Mouse (Mus musculus) stomach, adult 2 months (tissue): ENCODE measurements around the gene Cracr2b. TPM values are rescaled to one million over a fixed set of nuclear protein-coding genes. Genes with fewer than 3 reads are reported as not detected.

Experiments
- polyA plus RNA-seq: library from polyadenylated mRNA; depleted of rRNA; stranded (reverse); fragments of >200 nt; gene quantifications from 2 replicates; pipeline ENCODE4 v1.2.3, GENCODE M21; 2012; rRNA removed

The Cracr2b gene
- 78.0 and 82.9 TPM in 2 replicates for polyA plus RNA-seq

DNA sequence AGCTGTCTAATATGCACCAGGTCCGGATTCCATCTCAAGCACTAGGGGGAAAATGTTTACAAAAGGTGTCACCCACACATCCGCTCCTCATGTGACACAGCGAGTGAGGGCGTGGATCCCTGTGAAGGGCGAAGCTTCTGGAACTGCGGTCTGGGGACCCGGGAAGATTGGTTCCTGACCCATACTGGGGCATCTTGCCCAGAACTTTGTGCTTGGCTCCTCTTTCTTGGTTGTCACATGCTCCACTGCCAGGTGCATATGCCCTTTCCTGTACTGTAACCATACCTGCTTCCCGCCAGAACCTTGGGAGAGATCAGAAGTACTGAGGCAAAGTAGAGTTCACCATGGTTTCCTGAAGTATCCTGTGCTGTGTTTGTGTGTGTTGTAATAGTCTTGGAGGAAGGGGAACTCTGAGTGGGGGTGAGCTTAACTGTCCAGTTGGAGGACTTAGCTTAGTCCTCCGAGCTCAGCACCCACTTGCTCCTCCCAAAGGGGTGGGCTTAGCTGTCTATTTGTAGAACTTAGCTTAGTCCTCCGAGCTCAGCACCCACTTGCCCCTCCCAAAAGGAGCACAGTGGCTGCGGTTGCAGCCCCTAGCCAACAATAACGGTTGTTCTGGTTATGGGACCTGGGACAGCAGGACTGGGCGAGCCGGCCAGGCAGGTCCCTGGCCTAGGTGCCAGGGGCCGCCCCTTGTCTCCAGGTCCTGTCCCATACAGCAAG, at the start of gene Cracr2b:
TSS of gene Cracr2b (plus strand) at position 704 of the 723 bp plus-strand sequence.

DNA sequence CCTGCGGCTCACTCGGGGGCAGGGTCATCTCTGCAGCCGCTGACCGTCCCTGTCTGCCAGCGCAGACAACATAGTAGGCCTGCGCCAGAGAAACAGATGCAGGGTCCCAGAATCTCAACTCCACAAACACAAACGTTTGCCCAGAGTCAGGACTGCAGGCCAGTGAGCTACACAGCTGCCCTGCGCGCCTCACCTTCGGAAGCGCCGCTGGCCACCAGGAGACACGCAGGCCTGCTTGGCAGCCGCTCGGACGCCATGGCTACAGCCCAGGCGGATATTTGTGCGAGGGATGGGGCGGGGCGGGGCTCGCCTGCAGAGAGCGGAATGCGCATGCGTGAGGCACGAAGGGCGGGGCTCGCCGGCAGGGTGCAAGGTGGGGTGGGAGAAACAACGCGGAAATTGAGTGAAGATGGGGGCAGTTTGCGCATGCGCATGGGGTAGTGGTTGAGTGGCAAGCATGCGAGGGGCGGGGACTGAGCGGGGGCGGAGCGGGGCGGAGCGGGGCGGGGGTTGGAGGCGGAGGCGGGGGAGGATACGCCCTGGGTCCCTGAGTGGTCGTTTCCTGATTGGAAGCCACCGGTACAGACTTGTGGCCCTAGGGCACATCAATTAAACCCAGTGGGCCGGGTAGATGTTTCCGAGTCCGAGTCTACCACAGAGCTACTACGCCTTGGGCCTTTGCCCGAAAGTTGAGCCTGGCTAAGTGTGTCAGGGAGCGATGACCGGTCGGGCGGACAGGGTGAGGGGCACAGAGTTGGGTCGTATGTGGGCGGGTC, 46.9 kb upstream of the Cracr2b start, which contains the start of gene Gatd1:
TSS of gene Gatd1 (minus strand) at position 328 of the 776 bp plus-strand sequence.

DNA sequence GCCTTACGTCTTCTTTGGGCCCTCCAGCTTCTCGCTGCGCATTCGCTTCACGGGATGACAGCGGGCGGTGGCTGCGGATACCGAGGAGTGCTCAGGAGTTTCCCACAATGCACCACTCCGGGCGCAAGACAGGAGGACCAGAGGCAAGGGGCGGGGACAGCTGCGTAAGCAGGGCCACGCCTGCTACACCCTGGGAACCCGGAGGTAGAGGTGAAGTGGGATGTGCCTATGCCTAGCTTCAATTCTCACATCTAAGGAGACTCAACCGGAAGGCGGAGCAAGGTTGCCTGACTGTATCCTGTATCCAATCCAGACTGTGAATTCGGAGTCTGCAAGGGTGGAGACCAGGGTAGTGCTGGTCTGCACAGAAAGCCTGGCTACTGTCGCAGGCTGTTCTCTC, 31.6 kb upstream of the Cracr2b start, which contains the start of gene Cend1:
TSS of gene Cend1 (minus strand) at position 182 of the 400 bp plus-strand sequence.

GRCm38 (mm10) chr7:141437178-141438120, 23.4 kb upstream of the Cracr2b start, which contains the start of gene Slc25a22:
TSS of gene Slc25a22 (minus strand) at chr7:141437892.

DNA sequence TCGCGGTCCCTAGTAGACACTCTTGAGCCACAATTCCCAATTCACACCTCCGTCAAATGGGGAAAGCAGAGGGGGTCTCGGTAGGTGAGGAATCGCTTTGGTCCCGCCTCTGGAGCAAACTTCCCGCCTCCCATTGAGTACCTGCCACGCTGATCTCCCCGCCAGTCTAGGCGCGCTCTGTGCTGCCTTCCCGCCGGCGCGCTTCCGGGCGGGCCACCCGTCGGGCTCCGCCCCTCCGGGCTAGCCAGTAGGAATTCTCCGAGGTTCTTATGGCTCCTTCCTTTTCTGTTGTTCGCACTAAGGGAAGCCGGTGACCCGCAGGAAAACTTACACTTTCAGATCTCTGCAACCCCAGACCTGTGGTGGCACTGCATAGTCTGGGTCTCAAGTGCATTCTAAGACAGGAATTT, 17.1 kb upstream of the Cracr2b start, which contains the start of gene Pidd1:
TSS of gene Pidd1 (minus strand) at position 198 of the 410 bp plus-strand sequence.

GRCm38 (mm10) chr7:141447110-141447991, 13.5 kb upstream of the Cracr2b start, which contains the start of gene Rplp2:
TSS of gene Rplp2 (plus strand) at chr7:141447370.

DNA sequence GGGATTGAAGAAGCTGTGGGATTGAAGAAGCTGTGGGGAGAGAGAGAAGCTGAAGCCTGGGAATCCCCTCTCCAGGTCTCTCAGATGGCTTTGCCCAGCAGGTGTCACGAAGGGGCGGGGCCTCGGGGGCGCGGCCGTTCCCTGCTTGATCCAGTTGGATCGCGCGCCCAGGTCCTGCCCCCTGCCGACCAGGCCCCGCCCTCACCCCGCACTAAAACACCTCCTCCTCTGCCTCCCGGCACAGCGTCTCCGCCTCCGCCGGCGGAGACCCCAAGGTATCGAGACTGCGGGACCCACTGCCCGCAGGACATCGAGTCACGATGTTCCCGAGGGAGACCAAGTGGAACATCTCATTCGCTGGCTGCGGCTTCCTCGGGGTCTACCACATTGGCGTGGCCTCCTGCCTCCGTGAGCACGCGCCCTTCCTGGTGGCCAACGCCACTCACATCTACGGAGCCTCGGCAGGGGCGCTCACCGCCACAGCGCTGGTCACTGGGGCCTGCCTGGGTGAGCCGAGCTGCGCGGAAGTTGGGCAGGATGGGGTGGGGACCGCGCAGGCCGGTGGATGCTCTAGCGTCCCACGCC, 5.8 kb upstream of the Cracr2b start, which contains the start of gene Pnpla2:
TSS of gene Pnpla2 (plus strand) at position 232 of the 585 bp plus-strand sequence.

DNA sequence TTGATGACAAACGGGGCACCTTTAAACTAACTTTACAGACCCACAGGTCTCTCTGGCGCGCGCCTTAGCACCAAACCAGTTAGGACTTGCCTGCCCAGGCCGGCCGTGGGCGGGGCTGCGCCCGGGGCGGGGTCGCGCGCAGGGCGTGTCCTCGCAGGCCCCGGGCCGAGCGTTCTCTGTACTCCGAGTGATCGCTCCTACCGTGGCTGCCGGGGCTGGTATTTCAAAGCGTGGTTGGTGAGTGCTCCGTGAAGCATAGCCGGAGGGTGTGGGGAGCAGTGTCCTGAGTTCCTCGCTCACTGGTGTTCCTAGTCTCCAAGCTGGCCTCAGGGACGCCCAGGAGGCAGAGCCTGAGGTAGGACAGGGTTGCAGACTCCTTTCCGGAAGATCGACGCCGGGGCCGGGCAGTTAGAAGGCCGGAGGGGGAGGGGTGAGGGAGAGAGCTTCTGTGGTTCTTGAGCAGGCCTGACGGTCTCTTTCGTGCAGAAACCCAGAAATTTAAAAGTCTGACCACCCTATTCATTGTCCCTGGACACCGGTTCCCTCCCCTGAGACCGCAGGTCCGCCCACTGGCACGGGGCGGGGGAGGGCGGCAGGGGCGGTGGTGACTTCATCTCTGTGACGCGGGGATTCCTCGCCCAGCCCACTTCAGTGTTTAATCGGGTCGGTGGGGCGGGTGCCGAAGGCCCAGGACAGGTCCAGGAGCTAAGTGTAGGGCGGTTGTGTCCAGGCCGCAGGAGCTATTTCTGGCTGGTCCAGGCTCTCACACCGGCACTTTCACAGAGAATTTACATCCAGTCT, 6.5 kb downstream of the Cracr2b start, which contains the start of gene Cd151:
TSS of gene Cd151 (plus strand) at position 163 of the 801 bp plus-strand sequence.

DNA sequence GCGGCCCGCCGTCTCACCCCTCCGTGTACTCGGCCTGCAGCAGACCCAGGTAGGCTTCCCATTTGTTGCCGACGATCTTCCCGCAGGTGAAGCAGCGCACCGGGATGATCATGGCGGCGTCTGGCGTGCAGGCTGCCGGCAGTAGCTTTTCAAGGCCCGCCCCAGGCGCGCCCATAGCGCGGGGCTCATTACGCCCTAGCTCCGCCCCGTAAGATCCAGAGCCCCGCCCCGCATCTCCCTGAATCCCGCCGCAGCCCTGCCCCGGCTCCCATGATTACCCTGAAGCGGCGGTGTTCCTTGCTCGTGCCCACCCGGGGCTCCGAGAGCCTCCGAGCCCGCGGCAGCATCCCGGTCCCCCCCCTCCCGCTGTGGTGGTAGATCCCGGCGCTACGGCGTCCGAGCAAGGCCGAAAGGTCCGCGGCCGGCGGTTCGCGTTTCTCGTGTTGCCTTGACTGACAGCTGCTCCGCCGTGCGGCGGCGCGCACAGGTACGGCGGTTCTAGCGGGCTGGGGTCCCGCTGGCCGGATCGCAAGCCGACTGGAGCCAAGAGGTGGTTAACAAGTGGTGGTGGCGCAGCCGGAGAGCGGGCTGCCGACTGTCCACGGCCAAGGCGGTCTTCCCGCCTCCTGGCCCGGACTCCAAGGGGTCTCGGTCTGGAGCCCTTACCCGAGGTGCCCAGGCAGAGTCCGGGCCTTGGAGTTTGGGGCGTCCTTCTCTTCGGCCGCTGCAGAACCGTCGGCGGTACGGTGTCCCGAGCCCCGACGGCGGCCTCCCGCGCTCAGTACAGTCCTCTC, 14.3 kb downstream of the Cracr2b start, which contains the start of the genes Polr2l and Tspan4:
TSS of gene Polr2l (minus strand) at position 122 of the 794 bp plus-strand sequence.
TSS of gene Tspan4 (plus strand) at position 230 of the 794 bp plus-strand sequence.

Other genes with a start within 250 kb of the Cracr2b start
- gene Lmntd2, start 247.0 kb upstream of the Cracr2b start, polyA plus RNA-seq, result 3.7 and 6.7 TPM in 2 replicates
- gene Rassf7, start 245.2 kb upstream of the Cracr2b start, polyA plus RNA-seq, result 85.9 and 98.2 TPM in 2 replicates
- gene Phrf1, start 232.3 kb upstream of the Cracr2b start, polyA plus RNA-seq, result 15.5 and 16.7 TPM in 2 replicates
- gene Irf7, start 194.6 kb upstream of the Cracr2b start, polyA plus RNA-seq, result 43.3 and 72.0 TPM in 2 replicates
- 1.7 and 3.0 TPM in 2 replicates for gene Cdhr5, start 184.3 kb upstream of the Cracr2b start, polyA plus RNA-seq
- 0.56 and 1.6 TPM in 2 replicates for gene Sct, start 182.0 kb upstream of the Cracr2b start, polyA plus RNA-seq
- not detected in 2 replicates for gene Drd4, start 169.1 kb upstream of the Cracr2b start, polyA plus RNA-seq
- 10.8 and 14.7 TPM in 2 replicates for gene Deaf1, start 133.4 kb upstream of the Cracr2b start, polyA plus RNA-seq
- gene Tmem80, start 133.4 kb upstream of the Cracr2b start, polyA plus RNA-seq, result 8.8 and 10.4 TPM in 2 replicates
- 120 and 128 TPM in 2 replicates for gene Eps8l2, start 122.2 kb upstream of the Cracr2b start, polyA plus RNA-seq
- 99.5 and 105 TPM in 2 replicates for gene Taldo1, start 68.9 kb upstream of the Cracr2b start, polyA plus RNA-seq
- gene Gatd1, start 47.0 kb upstream of the Cracr2b start, polyA plus RNA-seq, result 18.6 and 20.4 TPM in 2 replicates
- 1.4 and 1.5 TPM in 2 replicates for gene Cend1, start 31.6 kb upstream of the Cracr2b start, polyA plus RNA-seq
- 41.6 and 43.2 TPM in 2 replicates for gene Slc25a22, start 23.2 kb upstream of the Cracr2b start, polyA plus RNA-seq
- gene Pidd1, start 17.1 kb upstream of the Cracr2b start, polyA plus RNA-seq, result 4.1 and 4.6 TPM in 2 replicates
- 175 and 185 TPM in 2 replicates for gene Rplp2, start 13.7 kb upstream of the Cracr2b start, polyA plus RNA-seq
- gene Pnpla2, start 5.9 kb upstream of the Cracr2b start, polyA plus RNA-seq, result 120 and 147 TPM in 2 replicates
- 169 and 189 TPM in 2 replicates for gene Cd151, start 6.3 kb downstream of the Cracr2b start, polyA plus RNA-seq
- gene Polr2l, start 14.0 kb downstream of the Cracr2b start, polyA plus RNA-seq, result 16.5 and 20.9 TPM in 2 replicates
- 20.3 and 24.1 TPM in 2 replicates for gene Tspan4, start 14.1 kb downstream of the Cracr2b start, polyA plus RNA-seq
- gene Chid1, start 78.8 kb downstream of the Cracr2b start, polyA plus RNA-seq, result 20.7 and 26.4 TPM in 2 replicates
- gene Ap2a2, start 101.1 kb downstream of the Cracr2b start, polyA plus RNA-seq, result 18.1 and 23.1 TPM in 2 replicates
- gene Muc6, start 194.2 kb downstream of the Cracr2b start, polyA plus RNA-seq, result 239 and 241 TPM in 2 replicates
- 0.31 and 1.0 TPM in 2 replicates for gene Muc2, start 229.2 kb downstream of the Cracr2b start, polyA plus RNA-seq